Mouse (Mus musculus) intestine, embryonic 14.5 days (tissue): Measurements from ENCODE around the gene B4galnt1. TPM values are rescaled to one million over a fixed set of nuclear protein-coding genes. Genes with fewer than 3 reads are reported as not detected.
"Not testable (repeated sequence)": the region's sequence is repeated elsewhere in the genome, so short reads cannot be mapped to it uniquely, and the experiment has no call there.

ENCODE experiments used
- ATAC-seq: fragments of 200-750 bp; cut with Nextera tagmentation; replicated peaks from 2 replicates; pipeline ENCODE4 v1.8.0; 2017; ENCODE audit warnings: low read depth, moderate number of reproducible peaks, moderate TSS enrichment, moderate library complexity; ENCODE audit not compliant: low FRiP score, low TSS enrichment
- DNase-seq: peaks from one replicate; pipeline ENCODE4 v3.0.0-alpha.2; 2018; ENCODE audit warnings: low spot score
- H3K27ac ChIP-seq: fragments of 300-500 bp; sonication (generic); 2 replicates; pipeline ENCODE4 v1.5.1; 2014; ENCODE audit warnings: low read depth, mild to moderate bottlenecking, control low read depth
- H3K27me3 ChIP-seq: fragments of 300-500 bp; sonication (generic); replicated peaks from 2 replicates; pipeline ENCODE4 v1.6.1; 2014; ENCODE audit warnings: low read length, control low read depth; ENCODE audit not compliant: control insufficient read depth, insufficient read depth
- H3K36me3 ChIP-seq: fragments of 300-500 bp; sonication (generic); 2 replicates; pipeline ENCODE4 v1.6.1; 2014; ENCODE audit warnings: low read length, control low read depth; ENCODE audit not compliant: control insufficient read depth, insufficient read depth
- H3K4me1 ChIP-seq: fragments of 300-500 bp; sonication (generic); replicated peaks from 2 replicates; pipeline ENCODE4 v1.6.1; 2014; ENCODE audit warnings: low read length, control low read depth, mixed read lengths; ENCODE audit not compliant: control insufficient read depth, insufficient read depth
- H3K4me2 ChIP-seq: fragments of 300-500 bp; sonication (generic); 2 replicates; pipeline ENCODE4 v1.6.1; 2014; ENCODE audit warnings: low read length
- H3K4me3 ChIP-seq: fragments of 300-500 bp; sonication (generic); 2 replicates; pipeline ENCODE4 v1.5.1; 2014; ENCODE audit warnings: low read depth, low read length, control low read depth, mixed read lengths
- H3K9ac ChIP-seq: fragments of 300-500 bp; sonication (generic); 2 replicates; pipeline ENCODE4 v1.6.1; 2014; ENCODE audit warnings: mild to moderate bottlenecking, low read length
- H3K9me3 ChIP-seq: fragments of 300-500 bp; sonication (generic); 2 replicates; pipeline ENCODE4 v1.6.1; 2016; ENCODE audit warnings: low read length, control low read depth; ENCODE audit not compliant: control insufficient read depth
- WGBS: fragments of 180-500 bp; shearing (Covaris S2); extraction: QIAGEN DNeasy Blood & Tissue Kit; methylation state at CpG from one replicate; pipeline ENCODE4 v1.1.7; 2014; 5-methylcytosine and 5-hydroxymethylcytosine counted together
- polyA plus RNA-seq: library from polyadenylated mRNA; unstranded; fragments of >200 nt; fragmentation: Nextera tagmentation; extraction: Ambion mirVana; gene quantifications from 2 replicates; pipeline ENCODE4 v1.2.1, GENCODE M21; 2014

B4galnt1 gene
- polyA plus RNA-seq, 1 experiment from 2014 or later: 66.0 TPM

DNA sequence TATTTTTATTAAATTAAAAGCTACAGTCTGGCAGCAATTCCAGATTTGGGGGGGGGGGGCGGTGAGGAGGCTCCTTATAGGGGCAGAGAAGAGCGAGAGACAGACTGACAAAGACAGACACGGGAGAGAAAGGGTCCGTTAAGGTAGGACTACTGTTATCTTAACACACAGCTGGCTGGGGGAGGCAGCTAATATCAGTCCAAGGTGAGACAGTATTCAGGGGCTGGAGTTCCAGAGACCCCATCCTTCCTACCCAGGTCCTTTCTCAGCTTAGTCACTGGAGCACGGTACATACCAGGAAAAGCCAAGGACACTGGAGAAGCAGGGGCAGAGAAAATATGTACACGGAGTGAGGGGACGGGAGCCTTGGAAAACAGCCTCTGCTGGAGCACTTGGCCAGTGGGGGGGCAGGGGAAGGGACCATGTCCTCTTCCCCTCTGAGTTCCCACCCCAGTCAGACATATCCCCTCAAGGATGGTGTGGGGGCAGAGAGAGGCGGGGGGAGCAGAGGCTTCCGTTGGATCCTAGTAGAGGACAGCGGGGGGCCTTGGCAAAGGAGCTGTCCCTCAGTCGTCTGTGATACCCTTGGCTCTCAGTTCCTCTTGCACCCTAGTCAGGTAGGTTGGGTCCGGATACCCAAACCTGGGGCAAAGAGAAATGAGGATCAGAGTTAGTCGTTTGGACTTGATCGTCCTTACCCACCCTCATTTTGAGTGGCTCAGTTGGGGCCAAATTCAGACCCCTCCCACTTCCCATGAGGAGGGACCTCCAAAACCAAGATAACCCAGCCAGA lies 25.6 kb downstream of the B4galnt1 start:
- Histone ChIP-seq H3K4me1 (peaks cover 19% of the 10 kb centered on the region), H3K9me3 (no peaks in the 10 kb centered on the region), H3K27me3 (no peaks in the 10 kb centered on the region), H3K4me3 (peak overlapping the region; percentile 65), H3K4me2 (peak overlapping the region; percentile 94), H3K36me3 (peaks cover 26% of the 10 kb centered on the region), H3K27ac (peak overlapping the region; percentile 81; the same call in 1 of the 2 replicates), H3K9ac (no peak overlapping the region)
- ATAC-seq (no peak), DNase-seq (peak; percentile 62)
- WGBS: 47% methylated on average over 14 of the region's 14 CpGs

- Histone ChIP-seq H3K27ac (no peak overlapping the region), H3K9me3 (no peaks in the 10 kb centered on the region), H3K9ac (no peak overlapping the region), H3K4me2 (no peak overlapping the region), H3K36me3 (peaks cover 21% of the 10 kb centered on the region), H3K4me1 (peaks cover 20% of the 10 kb centered on the region), H3K27me3 (no peaks in the 10 kb centered on the region), H3K4me3 (no peak overlapping the region)
- no peak for ATAC-seq
- no peak for DNase-seq
- 78% methylated on average over 19 of the region's 19 CpGs for WGBS
Measured at GRCm38 (mm10) chr10:127191191-127192056, 26.4 kb downstream of the B4galnt1 start.

GRCm38 (mm10) chr10:127192057-127192328 lies 27.0 kb downstream of the B4galnt1 start:
- DNase-seq, H3K27me3 ChIP-seq, ATAC-seq, H3K4me2 ChIP-seq, H3K27ac ChIP-seq, H3K9ac ChIP-seq, H3K4me3 ChIP-seq, H3K9me3 ChIP-seq: not testable (repeated sequence)
- Histone ChIP-seq H3K36me3 (peaks cover 18% of the 10 kb centered on the region), H3K4me1 (peaks cover 25% of the 10 kb centered on the region)
- WGBS: 83% methylated on average over 1 of the region's 1 CpGs

- H3K4me3 ChIP-seq: no peak overlapping the region
- H3K27me3 ChIP-seq: no peaks in the 10 kb centered on the region
- 85% methylated on average over 9 of the region's 9 CpGs for WGBS
- H3K4me2 ChIP-seq: no peak overlapping the region
- no peak overlapping the region for H3K9ac ChIP-seq
- ATAC-seq (no peak), DNase-seq (peak; percentile 47)
- peaks cover 21% of the 10 kb centered on the region for H3K36me3 ChIP-seq
- no peak overlapping the region for H3K27ac ChIP-seq
- no peaks in the 10 kb centered on the region for H3K9me3 ChIP-seq
- H3K4me1 ChIP-seq: peaks cover 25% of the 10 kb centered on the region
Measured at GRCm38 (mm10) chr10:127193011-127193410, 28.0 kb downstream of the B4galnt1 start.

- peaks cover 36% of the 10 kb centered on the region for H3K36me3 ChIP-seq
- H3K4me3 ChIP-seq: peak overlapping the region; percentile 80
- H3K27me3 ChIP-seq: no peaks in the 10 kb centered on the region
- peak overlapping the region; percentile 90 for H3K9ac ChIP-seq
- H3K27ac ChIP-seq: peak overlapping the region; percentile 89
- no peaks in the 10 kb centered on the region for H3K9me3 ChIP-seq
- peak; percentile 37; the same call in 1 of the 2 replicates for ATAC-seq
- peak overlapping the region; percentile 93 for H3K4me2 ChIP-seq
- peak; percentile 62 for DNase-seq
- 9% methylated on average over 22 of the region's 22 CpGs for WGBS
- peaks cover 25% of the 10 kb centered on the region for H3K4me1 ChIP-seq
Measured at GRCm38 (mm10) chr10:127194428-127195327, 29.7 kb downstream of the B4galnt1 start.

GRCm38 (mm10) chr10:127195328-127196129 lies 30.5 kb downstream of the B4galnt1 start, which contains the start of gene Dtx3:
Dtx3 (minus strand) TSS chr10:127195728.
- Histone ChIP-seq H3K4me3 (peak within 1 kb of the TSS; percentile 80), H3K27me3 (no peaks in the 10 kb centered on the region), H3K4me2 (peak within 1 kb of the TSS; percentile 93), H3K9ac (peak within 1 kb of the TSS; percentile 90), H3K4me1 (peaks cover 18% of the 10 kb centered on the region), H3K9me3 (no peaks in the 10 kb centered on the region), H3K27ac (peak within 1 kb of the TSS; percentile 89), H3K36me3 (peaks cover 42% of the 10 kb centered on the region)
- DNase-seq: peak; percentile 78
- ATAC-seq: peak; percentile 50
- WGBS: under 1% methylated on average over 32 of the region's 47 CpGs

GRCm38 (mm10) chr10:127196392-127196791 lies 31.4 kb downstream of the B4galnt1 start:
- Histone ChIP-seq H3K27me3 (no peaks in the 10 kb centered on the region), H3K27ac (peak overlapping the region; percentile 89), H3K36me3 (peaks cover 38% of the 10 kb centered on the region), H3K4me1 (peaks cover 14% of the 10 kb centered on the region), H3K4me2 (peak overlapping the region; percentile 93), H3K4me3 (peak overlapping the region; percentile 80), H3K9ac (peak overlapping the region; percentile 90), H3K9me3 (no peaks in the 10 kb centered on the region)
- DNase-seq (peak; percentile 77), ATAC-seq (peak; percentile 62)
- 8% methylated on average over 5 of the region's 5 CpGs for WGBS
